Mouse (Mus musculus): ENCODE data around the gene Dnajc25. TPM values are rescaled to one million over a fixed set of nuclear protein-coding genes. Genes with fewer than 3 reads are reported as not detected.

Dnajc25 gene
- 10 to 100 TPM; 10.5 to 12.1 TPM for total RNA-seq (2021)
- long read RNA-seq, experiment 1, full-length matches to known transcripts: 8 of 8 reads
- long read RNA-seq, experiment 1, partial matches to known transcripts: 0 of 8 reads
- long read RNA-seq, experiment 1, other reads (novel, unspliced or antisense): 0 of 8 reads
- long read RNA-seq, experiment 2, full-length matches to known transcripts: 7 of 7 reads
- long read RNA-seq, experiment 2, partial matches to known transcripts: 0 of 7 reads
- long read RNA-seq, experiment 2, other reads (novel, unspliced or antisense): 0 of 7 reads

GRCm38 (mm10) chr4:58994762-58995161, at the start of gene Dnajc25:
Gene Dnajc25 (plus strand): TSS chr4:58995062.
- DNase-seq: no peak
- intact Hi-C loops (cut with DNase I; ENCODE audit: low total_unique reads): no loop called here

- intact Hi-C loops (cut with DNase I; ENCODE audit: low total_unique reads): no loop called here
- DNase-seq: no peak
Observed at GRCm38 (mm10) chr4:58948391-58948790, 46.5 kb upstream of the Dnajc25 start.

DNA sequence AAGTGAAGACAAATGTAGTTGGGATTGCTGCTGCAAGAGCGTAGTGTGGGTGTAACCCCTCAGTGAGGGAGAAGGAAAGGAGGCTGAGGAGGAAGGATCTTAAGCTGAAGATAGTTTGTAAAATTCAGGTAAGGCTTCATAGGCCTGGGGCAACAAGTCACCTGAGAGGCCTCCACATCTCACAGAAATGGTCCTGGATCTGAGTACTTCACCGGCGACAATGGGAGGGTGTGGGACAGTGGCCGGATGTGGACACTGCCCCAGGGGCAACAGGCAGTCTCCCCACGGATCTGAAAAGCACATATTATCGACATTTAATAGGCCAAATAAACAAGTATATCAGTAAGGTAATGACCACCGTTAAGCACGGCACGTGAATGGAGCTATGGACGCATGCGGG, 42.2 kb upstream of the Dnajc25 start:
- intact Hi-C loops (cut with DNase I; ENCODE audit: low total_unique reads): no loop called here
- DNase-seq: no peak

DNA sequence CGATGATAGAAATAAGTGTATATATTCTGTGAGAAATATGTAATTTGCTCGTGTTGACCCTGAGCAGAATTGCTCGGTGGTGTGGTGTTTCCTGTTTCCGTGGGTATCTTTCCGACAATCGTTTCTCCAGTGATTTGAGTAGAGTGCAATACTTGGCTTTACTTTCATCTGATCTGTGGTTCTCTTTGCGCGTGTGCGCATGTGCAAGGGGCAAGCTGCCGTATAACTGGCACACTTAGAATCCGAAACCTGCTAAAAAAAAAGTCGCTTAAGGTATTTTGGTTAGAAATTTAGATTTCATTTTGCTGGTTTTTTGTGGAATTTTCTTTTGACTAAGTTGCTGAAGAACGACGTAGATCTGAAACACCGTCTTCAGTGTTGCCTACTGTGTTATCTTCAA, 33.1 kb upstream of the Dnajc25 start:
- no peak for DNase-seq
- intact Hi-C loops (cut with DNase I; ENCODE audit: low total_unique reads): no loop called here

DNA sequence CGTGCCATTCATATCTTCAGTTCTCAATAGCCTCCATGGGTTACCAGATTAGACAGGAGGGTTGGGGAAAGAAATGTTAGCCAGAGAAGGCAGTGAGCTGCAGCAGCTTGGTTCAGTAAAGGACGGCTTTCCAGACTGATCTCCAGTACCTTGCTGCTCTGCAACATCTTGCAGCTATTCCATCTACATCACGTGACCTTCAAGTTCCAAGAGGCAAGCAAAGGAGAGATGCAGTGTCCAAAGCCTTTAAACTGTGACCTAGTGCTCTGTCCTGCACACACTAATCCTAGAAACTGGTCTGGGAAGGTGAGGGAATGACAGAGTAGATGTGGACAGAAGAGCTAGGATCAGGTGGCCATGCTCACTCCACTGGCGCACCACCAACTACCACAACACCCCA, 31.6 kb upstream of the Dnajc25 start:
- intact Hi-C loops (cut with DNase I; ENCODE audit: low total_unique reads): no loop called here
- DNase-seq: no peak

GRCm38 (mm10) chr4:58965136-58965535, 29.7 kb upstream of the Dnajc25 start:
- no peak for DNase-seq
- intact Hi-C loops (cut with DNase I; ENCODE audit: low total_unique reads): no loop called here

DNA sequence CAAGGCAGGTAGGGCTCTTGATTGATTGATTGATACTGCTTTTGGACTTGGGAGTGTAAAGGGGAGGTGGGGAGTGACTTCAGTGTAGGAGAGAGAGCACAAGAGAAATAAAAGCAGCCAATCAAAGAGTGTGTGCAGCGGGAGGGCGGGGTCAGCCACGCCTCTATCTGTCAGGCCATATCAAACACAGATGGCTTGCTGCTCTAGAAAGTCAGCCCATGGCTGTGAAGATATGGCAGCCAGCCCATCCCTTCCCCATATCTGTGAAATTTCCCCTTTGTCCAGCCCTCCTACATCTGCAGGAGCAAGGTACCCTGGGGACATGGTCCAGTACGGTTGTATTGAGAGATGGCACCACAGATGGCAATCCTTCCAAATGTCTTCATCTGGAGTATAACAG, 24.2 kb upstream of the Dnajc25 start:
- DNase-seq: no peak
- intact Hi-C loops (cut with DNase I; ENCODE audit: low total_unique reads): no loop called here

GRCm38 (mm10) chr4:58975711-58976110, 19.2 kb upstream of the Dnajc25 start:
- DNase-seq: no peak
- intact Hi-C loops (cut with DNase I; ENCODE audit: low total_unique reads): no loop called here

GRCm38 (mm10) chr4:58981421-58981820, 13.4 kb upstream of the Dnajc25 start:
- intact Hi-C loops (cut with DNase I; ENCODE audit: low total_unique reads): loop anchor here (5.0 kb wide), 1 partner anchor 56 kb away; the partner anchor contains the start of gene Gng10
- no peak for DNase-seq

- intact Hi-C loops (cut with DNase I; ENCODE audit: low total_unique reads): loop anchor here (5.0 kb wide), 1 partner anchor 54 kb away; the partner anchor contains the start of gene Gng10
Observed at GRCm38 (mm10) chr4:58982806-58983205, 12.1 kb upstream of the Dnajc25 start.

GRCm38 (mm10) chr4:58985157-58985648, 9.7 kb upstream of the Dnajc25 start:
- DNase-seq: peak; percentile 67
- intact Hi-C loops (cut with DNase I; ENCODE audit: low total_unique reads): no loop called here

More at GRCm38 (mm10) chr4:58982806-58983205, 12.1 kb upstream of the Dnajc25 start:
- DNase-seq: no peak

GRCm38 (mm10) chr4:58986540-58987190, 8.2 kb upstream of the Dnajc25 start, which contains the start of gene Ptgr1:
Gene Ptgr1 (minus strand): TSS chr4:58987119.
- intact Hi-C loops (cut with DNase I; ENCODE audit: low total_unique reads): no loop called here
- peak; percentile 86 for DNase-seq

DNA sequence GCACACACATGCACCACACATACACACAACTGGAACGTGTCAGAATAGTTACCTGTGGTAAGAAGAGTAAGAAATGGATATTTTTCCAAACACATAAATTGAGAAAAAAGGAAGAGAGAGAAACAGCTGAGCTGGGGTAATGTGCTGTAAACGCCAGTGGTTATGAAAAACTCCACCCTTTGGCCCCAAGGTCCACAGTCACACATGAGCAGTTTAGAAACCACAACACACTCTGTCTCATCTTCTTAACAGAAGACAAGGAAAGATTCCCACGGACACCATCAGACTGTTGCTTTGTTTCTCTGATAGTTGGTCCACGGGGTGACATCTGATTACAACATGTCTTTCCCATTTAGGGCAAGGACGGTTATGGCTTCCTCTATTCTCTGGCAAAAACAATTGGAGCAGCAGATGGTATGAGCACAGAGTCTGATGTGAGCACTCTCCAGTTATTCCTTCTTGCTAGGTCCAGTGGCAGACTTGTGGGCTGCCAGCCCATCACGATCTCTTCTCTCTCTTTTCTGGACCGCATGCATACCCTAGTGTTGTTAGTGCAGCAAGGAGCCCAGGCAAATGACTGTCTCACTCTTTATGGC, 5.5 kb upstream of the Dnajc25 start:
- intact Hi-C loops (cut with DNase I; ENCODE audit: low total_unique reads): no loop called here
- DNase-seq: no peak

DNA sequence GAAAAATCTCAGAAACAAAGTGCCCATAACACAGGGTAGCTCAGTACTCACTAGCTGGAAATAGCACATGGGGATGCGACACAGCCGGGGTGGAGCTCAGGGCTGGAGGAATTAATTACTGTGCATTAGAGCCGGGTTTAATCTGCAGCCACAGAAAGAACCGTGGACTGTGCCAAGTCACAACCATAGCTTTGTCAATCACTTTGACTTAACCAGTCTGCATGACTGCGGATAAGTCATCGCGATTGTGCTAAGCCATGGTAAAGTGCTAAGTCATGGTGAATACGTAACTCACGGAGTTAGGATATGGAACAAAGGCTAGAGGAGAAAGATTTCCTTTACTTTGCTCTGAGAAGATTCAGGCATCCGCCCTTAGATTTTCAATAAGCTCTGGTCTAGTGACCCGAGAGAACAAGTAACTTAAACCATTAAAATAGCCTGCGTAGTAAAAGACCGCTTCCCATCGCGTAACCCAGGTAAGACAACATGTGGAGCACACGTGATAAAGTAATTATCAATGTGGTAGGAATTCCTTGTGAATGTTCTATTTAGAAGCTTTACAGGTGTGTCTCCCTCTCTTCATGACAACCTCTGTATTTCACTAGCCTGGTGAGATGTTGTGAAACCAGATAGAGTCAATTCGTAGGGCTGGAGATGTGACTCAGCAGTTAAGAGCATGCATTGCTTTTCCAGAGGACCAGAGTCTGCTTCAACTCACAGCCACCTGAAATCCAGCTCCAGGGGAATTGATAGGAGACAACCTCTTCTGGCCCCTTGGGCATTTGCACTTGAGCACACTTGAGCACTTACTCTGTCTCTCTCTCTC, 4.0 kb upstream of the Dnajc25 start:
- intact Hi-C loops (cut with DNase I; ENCODE audit: low total_unique reads): no loop called here
- DNase-seq: no peak

GRCm38 (mm10) chr4:58992195-58992594, 2.7 kb upstream of the Dnajc25 start:
- no peak for DNase-seq
- intact Hi-C loops (cut with DNase I; ENCODE audit: low total_unique reads): no loop called here

DNA sequence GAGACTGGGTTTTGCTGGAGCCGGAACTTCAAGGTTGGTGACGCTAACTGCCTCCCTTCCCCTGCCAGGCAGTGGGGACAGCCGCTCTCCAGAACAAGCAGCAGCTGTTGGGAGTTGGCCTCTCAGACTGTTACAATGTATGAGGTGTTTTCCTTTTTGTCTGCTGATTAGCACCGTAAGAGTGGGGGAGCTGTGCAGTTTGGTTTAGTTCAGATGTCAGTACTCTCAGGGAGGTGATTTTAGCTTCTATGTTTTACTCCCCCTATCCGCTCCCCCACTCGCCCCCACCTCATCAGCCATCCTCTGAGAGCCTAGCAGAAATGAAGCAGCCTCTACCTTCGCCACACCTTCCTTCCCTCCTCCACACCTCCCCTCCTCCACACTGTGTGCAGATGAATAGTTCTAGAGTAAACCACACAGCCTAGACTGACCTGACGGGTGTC, 410 bp downstream of the Dnajc25 start:
- intact Hi-C loops (cut with DNase I; ENCODE audit: low total_unique reads): no loop called here
- DNase-seq: no peak

GRCm38 (mm10) chr4:58997081-58997480, 2.2 kb downstream of the Dnajc25 start:
- intact Hi-C loops (cut with DNase I; ENCODE audit: low total_unique reads): no loop called here
- no peak for DNase-seq

GRCm38 (mm10) chr4:58998688-58999087, 3.8 kb downstream of the Dnajc25 start:
- intact Hi-C loops (cut with DNase I; ENCODE audit: low total_unique reads): no loop called here

GRCm38 (mm10) chr4:58999686-59000085, 4.8 kb downstream of the Dnajc25 start:
- intact Hi-C loops (cut with DNase I; ENCODE audit: low total_unique reads): no loop called here
- DNase-seq: peak; percentile 64

More at GRCm38 (mm10) chr4:58998688-58999087, 3.8 kb downstream of the Dnajc25 start:
- DNase-seq: no peak

GRCm38 (mm10) chr4:59000614-59001013, 5.8 kb downstream of the Dnajc25 start:
- no peak for DNase-seq
- intact Hi-C loops (cut with DNase I; ENCODE audit: low total_unique reads): no loop called here

Data from gastrocnemius, postnatal 14 days (tissue).